Mouse (Mus musculus) cerebellum, postnatal 36 days (tissue): ENCODE measurements around the gene Washc4.
A peak's percentile ranks its signal among the peaks of the same experiment; 100 is the strongest.

Experiments used
- DNase-seq, 2 experiments: peaks; one replicate each; pipeline ENCODE4 v3.0.0; 2021 to 2022; ENCODE audit warnings: mixed read lengths in 2 of 2

Washc4 gene

GRCm38 (mm10) chr10:83603956-83604564, 60.5 kb downstream of the Washc4 start:
- DNase-seq, result peak in 1 of 2 experiments; percentile 36

GRCm38 (mm10) chr10:83605637-83606183, 62.2 kb downstream of the Washc4 start:
- no peak for DNase-seq

GRCm38 (mm10) chr10:83607111-83607510, 63.6 kb downstream of the Washc4 start:
- DNase-seq, result no peak

- DNase-seq, result no peak
These were observed 65.0 kb downstream of the Washc4 start for GRCm38 (mm10) chr10:83608596-83608995.

GRCm38 (mm10) chr10:83610518-83610917, 67.0 kb downstream of the Washc4 start:
- DNase-seq, result no peak

- DNase-seq, result no peak
These were observed 68.3 kb downstream of the Washc4 start for GRCm38 (mm10) chr10:83611863-83612262.

- no peak for DNase-seq
These were observed 69.2 kb downstream of the Washc4 start for GRCm38 (mm10) chr10:83612648-83613215.

- peak; percentile 57 to 62 for DNase-seq
These were observed 73.8 kb downstream of the Washc4 start for GRCm38 (mm10) chr10:83617366-83617765.

- peak; percentile 71 to 81 for DNase-seq
These were observed 75.4 kb downstream of the Washc4 start for GRCm38 (mm10) chr10:83618819-83619440.

- DNase-seq, result peak; percentile 92 to 95
These were observed 77.0 kb downstream of the Washc4 start for GRCm38 (mm10) chr10:83620350-83621055.

GRCm38 (mm10) chr10:83624065-83624464, 80.5 kb downstream of the Washc4 start:
- peak in 1 of 2 experiments; percentile 32 for DNase-seq

- DNase-seq, result peak; percentile 77 to 79
These were observed 81.3 kb downstream of the Washc4 start for GRCm38 (mm10) chr10:83624841-83625240.

GRCm38 (mm10) chr10:83627113-83627687, 83.6 kb downstream of the Washc4 start:
- DNase-seq, result no peak

- peak in 1 of 2 experiments; percentile 38 for DNase-seq
These were observed 84.7 kb downstream of the Washc4 start for GRCm38 (mm10) chr10:83628241-83628640.

- DNase-seq, result peak; percentile 45 to 50
These were observed 85.7 kb downstream of the Washc4 start for GRCm38 (mm10) chr10:83629190-83629781.

GRCm38 (mm10) chr10:83629878-83630277, 86.3 kb downstream of the Washc4 start:
- DNase-seq, result no peak

GRCm38 (mm10) chr10:83630899-83631298, 87.3 kb downstream of the Washc4 start:
- DNase-seq, result peak; percentile 87 to 94

GRCm38 (mm10) chr10:83631775-83632174, 88.2 kb downstream of the Washc4 start:
- peak; percentile 61 to 62 for DNase-seq

GRCm38 (mm10) chr10:83632806-83633374, 89.3 kb downstream of the Washc4 start:
- peak; percentile 54 to 58 for DNase-seq

GRCm38 (mm10) chr10:83634461-83634860, 90.9 kb downstream of the Washc4 start:
- no peak for DNase-seq

GRCm38 (mm10) chr10:83636191-83636590, 92.6 kb downstream of the Washc4 start:
- no peak for DNase-seq

- peak; percentile 44 to 54 for DNase-seq
These were observed 93.7 kb downstream of the Washc4 start for GRCm38 (mm10) chr10:83637295-83637694.
